Mouse (Mus musculus) kidney, embryonic 16.5 days (tissue): ENCODE measurements around the gene Rras. TPM values are rescaled to one million over a fixed set of nuclear protein-coding genes. Genes with fewer than 3 reads are reported as not detected.
A peak's percentile ranks its signal among the peaks of the same experiment; 100 is the strongest.

ENCODE experiments used
- ATAC-seq: fragments of 200-750 bp; cut with Nextera tagmentation; 2 replicates; pipeline ENCODE4 v1.8.0; 2017; ENCODE audit warnings: moderate TSS enrichment; ENCODE audit not compliant: low FRiP score, low TSS enrichment
- H3K27ac ChIP-seq: fragments of 300-500 bp; sonication (generic); 2 replicates; pipeline ENCODE4 v1.5.1; 2014; ENCODE audit warnings: low read length
- H3K27me3 ChIP-seq: fragments of 300-500 bp; sonication (generic); 2 replicates; pipeline ENCODE4 v1.6.1; 2014; ENCODE audit warnings: low read length, control low read depth, mixed read lengths; ENCODE audit not compliant: insufficient read depth
- H3K36me3 ChIP-seq: fragments of 300-500 bp; sonication (generic); 2 replicates; pipeline ENCODE4 v1.6.1; 2014; ENCODE audit warnings: low read length, control low read depth, mixed read lengths; ENCODE audit not compliant: insufficient read depth
- H3K4me1 ChIP-seq: fragments of 300-500 bp; sonication (generic); 2 replicates; pipeline ENCODE4 v1.6.1; 2014; ENCODE audit warnings: low read length, control low read depth, mixed read lengths; ENCODE audit not compliant: insufficient read depth
- H3K4me2 ChIP-seq: fragments of 300-500 bp; sonication (generic); replicated peaks from 2 replicates; pipeline ENCODE4 v1.6.1; 2014; ENCODE audit warnings: low read depth, low read length
- H3K4me3 ChIP-seq: fragments of 300-500 bp; sonication (generic); 2 replicates; pipeline ENCODE4 v1.5.1; 2014; ENCODE audit warnings: mild to moderate bottlenecking, low read length
- H3K9ac ChIP-seq: fragments of 300-500 bp; sonication (generic); replicated peaks from 2 replicates; pipeline ENCODE4 v1.6.1; 2014; ENCODE audit warnings: low read length
- H3K9me3 ChIP-seq: fragments of 300-500 bp; sonication (generic); 2 replicates; pipeline ENCODE4 v1.6.1; 2016; ENCODE audit warnings: low read length, control low read depth
- WGBS: fragments of 180-500 bp; shearing (Covaris S2); extraction: QIAGEN DNeasy Blood & Tissue Kit; methylation state at CpG from one replicate; pipeline ENCODE4 v1.1.7; 2014; 5-methylcytosine and 5-hydroxymethylcytosine counted together
- polyA plus RNA-seq: library from polyadenylated mRNA; unstranded; fragments of >200 nt; fragmentation: Nextera tagmentation; extraction: Ambion mirVana; gene quantifications from 2 replicates; pipeline ENCODE4 v1.2.1, GENCODE M21; 2015

Rras gene
- polyA plus RNA-seq, 1 experiment from 2014 or later, result 44.1 TPM

GRCm38 (mm10) chr7:44998501-44998955 lies 19.2 kb upstream of the Rras start, which contains the start of gene Bcl2l12:
Bcl2l12 (minus strand) TSS chr7:44998712.
- H3K9me3 ChIP-seq, result no peaks in the 10 kb centered on the region
- peak within 1 kb of the TSS; percentile 96 for H3K4me2 ChIP-seq
- under 1% methylated on average over 18 of the region's 18 CpGs for WGBS
- peak within 1 kb of the TSS; percentile 92 for H3K9ac ChIP-seq
- peak within 1 kb of the TSS; percentile 95 for H3K27ac ChIP-seq
- peaks cover 58% of the 10 kb centered on the region for H3K36me3 ChIP-seq
- H3K4me3 ChIP-seq, result peak within 1 kb of the TSS; percentile 89
- H3K27me3 ChIP-seq, result no peaks in the 10 kb centered on the region
- ATAC-seq, result 0 out of 2 replicates have a peak, but pooled peaks have one; percentile 5
- H3K4me1 ChIP-seq, result peaks cover 40% of the 10 kb centered on the region

GRCm38 (mm10) chr7:44999753-45000152 lies 18.0 kb upstream of the Rras start:
- WGBS, result 51% methylated on average over 11 of the region's 11 CpGs
- Histone ChIP-seq H3K4me2 (0 out of 2 replicates have a peak overlapping the region, but pooled peaks have one; percentile 16), H3K4me3 (no peak overlapping the region; the same call in 1 of the 2 replicates)

GRCm38 (mm10) chr7:45000539-45001114 lies 17.1 kb upstream of the Rras start:
- no peak overlapping the region for H3K4me2 ChIP-seq
- no peak overlapping the region for H3K4me3 ChIP-seq
- peaks cover 56% of the 10 kb centered on the region for H3K36me3 ChIP-seq
- no peaks in the 10 kb centered on the region for H3K9me3 ChIP-seq
- peaks cover 43% of the 10 kb centered on the region for H3K4me1 ChIP-seq
- peak overlapping the region; percentile 20; the same call in 1 of the 2 replicates for H3K27ac ChIP-seq
- no peak for ATAC-seq
- 0 out of 2 replicates have a peak overlapping the region, but pooled peaks have one; percentile 16 for H3K9ac ChIP-seq
- 72% methylated on average over 21 of the region's 21 CpGs for WGBS
- no peaks in the 10 kb centered on the region for H3K27me3 ChIP-seq

More at GRCm38 (mm10) chr7:44999753-45000152, 18.0 kb upstream of the Rras start:
- Histone ChIP-seq H3K9ac (peak overlapping the region; percentile 35), H3K4me1 (peaks cover 44% of the 10 kb centered on the region), H3K27ac (0 out of 2 replicates have a peak overlapping the region, but pooled peaks have one; percentile 7), H3K36me3 (peaks cover 58% of the 10 kb centered on the region), H3K9me3 (no peaks in the 10 kb centered on the region), H3K27me3 (no peaks in the 10 kb centered on the region)
- ATAC-seq, result no peak

- no peak for ATAC-seq
- no peaks in the 10 kb centered on the region for H3K27me3 ChIP-seq
- H3K4me1 ChIP-seq, result peaks cover 32% of the 10 kb centered on the region
- no peaks in the 10 kb centered on the region for H3K9me3 ChIP-seq
- no peak overlapping the region for H3K27ac ChIP-seq
- no peak overlapping the region for H3K4me3 ChIP-seq
- 87% methylated on average over 7 of the region's 7 CpGs for WGBS
- H3K4me2 ChIP-seq, result no peak overlapping the region
- peaks cover 75% of the 10 kb centered on the region for H3K36me3 ChIP-seq
- H3K9ac ChIP-seq, result no peak overlapping the region
Observed at GRCm38 (mm10) chr7:45002440-45002839, 15.3 kb upstream of the Rras start.

GRCm38 (mm10) chr7:45004546-45004945 lies 13.2 kb upstream of the Rras start:
- H3K4me1 ChIP-seq, result peaks cover 17% of the 10 kb centered on the region
- H3K4me2 ChIP-seq, result no peak overlapping the region
- H3K4me3 ChIP-seq, result no peak overlapping the region
- no peak for ATAC-seq
- H3K27me3 ChIP-seq, result no peaks in the 10 kb centered on the region
- peaks cover 96% of the 10 kb centered on the region for H3K36me3 ChIP-seq
- H3K27ac ChIP-seq, result peak overlapping the region; percentile 56
- no peak overlapping the region for H3K9ac ChIP-seq
- H3K9me3 ChIP-seq, result no peaks in the 10 kb centered on the region
- 36% methylated on average over 3 of the region's 3 CpGs for WGBS

GRCm38 (mm10) chr7:45005321-45005992 lies 12.3 kb upstream of the Rras start:
- H3K9me3 ChIP-seq, result no peaks in the 10 kb centered on the region
- no peak overlapping the region for H3K27ac ChIP-seq
- H3K27me3 ChIP-seq, result no peaks in the 10 kb centered on the region
- H3K9ac ChIP-seq, result no peak overlapping the region
- peaks cover 97% of the 10 kb centered on the region for H3K36me3 ChIP-seq
- no peak for ATAC-seq
- H3K4me1 ChIP-seq, result peaks cover 8% of the 10 kb centered on the region
- no peak overlapping the region for H3K4me3 ChIP-seq
- 90% methylated on average over 6 of the region's 6 CpGs for WGBS
- H3K4me2 ChIP-seq, result no peak overlapping the region

GRCm38 (mm10) chr7:45006503-45006902 lies 11.3 kb upstream of the Rras start:
- H3K9me3 ChIP-seq, result no peaks in the 10 kb centered on the region
- 90% methylated on average over 12 of the region's 12 CpGs for WGBS
- no peak overlapping the region for H3K9ac ChIP-seq
- ATAC-seq, result no peak
- no peak overlapping the region for H3K4me3 ChIP-seq
- H3K4me1 ChIP-seq, result 0 out of 2 replicates have a peak, but pooled peaks cover 4% of the 10 kb centered on the region
- peaks cover 94% of the 10 kb centered on the region for H3K36me3 ChIP-seq
- no peaks in the 10 kb centered on the region for H3K27me3 ChIP-seq
- no peak overlapping the region for H3K4me2 ChIP-seq
- no peak overlapping the region for H3K27ac ChIP-seq

GRCm38 (mm10) chr7:45007141-45007540 lies 10.6 kb upstream of the Rras start:
- Histone ChIP-seq H3K4me1 (0 out of 2 replicates have a peak, but pooled peaks cover 4% of the 10 kb centered on the region), H3K9ac (no peak overlapping the region), H3K27me3 (no peaks in the 10 kb centered on the region), H3K4me3 (no peak overlapping the region), H3K4me2 (no peak overlapping the region), H3K9me3 (no peaks in the 10 kb centered on the region), H3K27ac (no peak overlapping the region), H3K36me3 (peaks cover 94% of the 10 kb centered on the region)
- 92% methylated on average over 29 of the region's 29 CpGs for WGBS
- ATAC-seq, result no peak

GRCm38 (mm10) chr7:45007846-45008245 lies 9.9 kb upstream of the Rras start:
- WGBS, result 95% methylated on average over 30 of the region's 30 CpGs
- Histone ChIP-seq H3K4me2 (no peak overlapping the region), H3K36me3 (peaks cover 94% of the 10 kb centered on the region), H3K27ac (no peak overlapping the region), H3K9me3 (no peaks in the 10 kb centered on the region), H3K4me1 (0 out of 2 replicates have a peak, but pooled peaks cover 4% of the 10 kb centered on the region), H3K9ac (no peak overlapping the region), H3K4me3 (no peak overlapping the region), H3K27me3 (no peaks in the 10 kb centered on the region)
- no peak for ATAC-seq

GRCm38 (mm10) chr7:45008411-45008810 lies 9.3 kb upstream of the Rras start:
- Histone ChIP-seq H3K4me2 (no peak overlapping the region), H3K27ac (no peak overlapping the region), H3K4me1 (0 out of 2 replicates have a peak, but pooled peaks cover 4% of the 10 kb centered on the region), H3K27me3 (no peaks in the 10 kb centered on the region), H3K36me3 (peaks cover 88% of the 10 kb centered on the region), H3K9ac (no peak overlapping the region), H3K4me3 (no peak overlapping the region), H3K9me3 (no peaks in the 10 kb centered on the region)
- 93% methylated on average over 19 of the region's 19 CpGs for WGBS
- ATAC-seq, result no peak
